Mouse (Mus musculus) c-Kit-positive CD71-positive TER-119-negative erythroid progenitor cells, embryonic 14.5 days (primary cell): Measurements from ENCODE around the gene E2f6.

ENCODE experiments used
- DNase-seq: peaks from one replicate; pipeline ENCODE4 v3.0.0-alpha.2; 2013; ENCODE audit warnings: low read depth

E2f6 gene

DNA sequence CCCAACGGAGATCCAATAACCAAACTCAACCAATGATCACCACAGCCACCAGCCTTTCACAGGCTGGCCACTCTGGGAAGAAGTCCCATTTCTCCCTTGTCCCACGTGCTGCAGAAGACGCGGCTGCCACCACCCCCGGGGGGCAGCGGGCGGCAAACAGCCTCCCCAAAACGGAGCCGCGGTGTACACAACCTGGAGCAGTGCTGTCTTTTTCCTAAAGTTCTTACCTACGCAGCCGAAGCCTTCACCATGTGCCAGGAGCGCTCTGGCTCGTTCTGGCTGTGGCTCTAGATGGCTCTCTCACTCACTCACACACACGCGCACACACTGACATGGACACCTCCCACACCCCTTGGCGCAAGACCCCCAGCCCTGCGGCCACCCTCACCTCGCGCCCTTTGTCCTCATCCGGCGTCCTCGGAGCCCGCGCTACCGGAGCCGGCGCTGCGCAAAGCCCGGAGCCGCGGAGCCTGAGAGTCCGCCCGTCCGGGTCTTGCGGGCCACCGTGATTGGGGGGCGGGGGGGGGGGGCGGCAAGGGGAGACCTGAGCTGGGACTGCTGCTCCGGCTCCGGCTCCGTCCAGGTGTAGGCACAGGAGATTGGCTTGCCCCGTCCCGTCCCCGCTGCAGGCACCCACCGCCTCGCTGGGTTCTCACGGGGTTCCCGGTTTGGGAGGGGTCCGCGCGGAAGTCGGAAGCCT, 10.4 kb upstream of the E2f6 start, which contains the start of gene Greb1:
Greb1 (minus strand) TSS at position 628 of the 700 bp plus-strand sequence.
- no peak for DNase-seq

DNA sequence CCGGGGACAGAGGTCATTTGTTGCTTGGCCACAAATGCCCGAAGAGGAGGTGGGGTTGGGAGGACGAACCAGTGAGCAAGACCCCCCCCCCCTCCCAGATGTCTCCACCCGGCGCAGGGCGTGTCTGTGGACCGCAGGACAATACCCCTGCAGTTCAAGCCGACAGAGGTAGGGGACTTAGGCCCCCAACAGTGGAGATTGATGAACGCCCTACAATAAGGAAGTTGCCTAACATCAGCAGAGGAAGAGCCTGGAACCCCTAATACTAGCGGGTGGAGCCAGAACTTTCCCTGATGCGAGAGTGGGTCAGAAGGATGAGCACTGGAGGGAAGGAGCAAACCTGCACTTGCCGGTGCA, 9.8 kb upstream of the E2f6 start:
- no peak for DNase-seq

DNA sequence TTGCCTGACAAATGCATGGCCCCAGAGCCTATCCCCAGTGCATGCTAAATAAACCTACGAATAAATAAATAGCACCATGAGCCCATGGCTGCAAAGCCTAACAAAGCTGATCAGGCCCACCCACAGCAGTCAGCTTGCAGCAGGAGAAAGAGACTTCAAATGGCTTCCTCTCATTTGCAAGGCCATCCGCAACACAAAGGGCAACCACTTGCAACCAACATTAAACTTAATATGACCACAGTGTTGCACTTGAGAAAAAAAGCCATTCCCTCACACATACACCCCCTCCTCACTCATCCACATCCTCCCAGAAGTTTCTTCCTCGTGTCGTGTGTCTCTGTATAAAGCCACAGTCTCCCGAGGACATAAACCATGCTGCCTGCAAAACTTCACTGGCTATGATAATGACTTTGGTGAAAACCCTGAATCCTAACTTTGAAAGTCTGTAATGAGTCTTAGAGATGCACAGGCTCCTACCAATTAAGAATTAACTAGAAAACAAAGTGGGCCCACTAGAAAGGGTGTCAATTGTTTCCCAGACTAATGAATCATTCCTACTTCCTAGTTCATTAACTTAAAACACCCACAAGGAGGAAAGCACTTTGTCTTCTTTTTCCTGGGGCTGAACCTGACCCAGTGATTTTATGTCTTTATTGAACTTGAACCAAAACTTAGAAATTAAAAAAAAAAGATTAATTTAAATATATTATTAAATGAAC, 7.4 kb upstream of the E2f6 start:
- DNase-seq = no peak

DNA sequence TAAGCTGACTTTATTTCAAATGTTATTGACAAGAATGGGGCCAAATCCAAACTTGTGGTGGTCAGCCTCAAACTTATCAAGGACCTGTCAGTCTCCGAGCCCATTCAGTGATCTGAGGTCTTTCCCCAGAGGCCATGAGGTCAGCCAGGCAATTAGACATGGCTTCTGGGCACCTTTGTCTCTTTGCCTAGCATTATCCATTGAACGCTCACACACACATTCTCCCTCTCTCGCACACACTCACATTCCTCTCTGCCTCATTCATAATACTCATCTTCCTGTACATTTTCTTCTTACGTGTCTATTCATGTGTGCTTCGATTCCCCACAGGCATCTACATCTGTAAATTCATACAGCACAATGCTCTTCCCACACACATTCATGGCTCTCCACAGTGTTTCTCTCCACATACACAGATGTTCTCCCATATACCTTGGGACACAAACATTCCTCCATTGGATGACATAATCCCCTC, 6.8 kb upstream of the E2f6 start:
- DNase-seq = no peak

DNA sequence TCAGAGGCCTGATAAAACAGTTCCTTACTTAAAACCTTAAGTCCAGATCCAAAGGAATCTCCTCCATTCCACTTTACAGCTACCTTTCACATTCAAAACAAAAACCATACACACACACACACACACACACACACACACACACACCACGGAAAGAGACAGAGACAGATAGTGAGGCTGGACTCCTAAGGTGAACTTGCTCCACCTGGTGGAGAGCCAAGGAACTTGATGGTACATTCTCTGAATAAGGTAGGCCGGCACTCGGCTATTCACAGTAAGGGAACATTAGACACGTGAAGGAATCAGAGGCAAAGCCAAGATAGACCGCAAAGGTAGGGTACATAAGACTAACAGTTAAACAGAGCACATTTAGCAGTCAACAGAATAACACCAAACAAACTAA, 5.3 kb upstream of the E2f6 start:
- peak; percentile 58 for DNase-seq

DNA sequence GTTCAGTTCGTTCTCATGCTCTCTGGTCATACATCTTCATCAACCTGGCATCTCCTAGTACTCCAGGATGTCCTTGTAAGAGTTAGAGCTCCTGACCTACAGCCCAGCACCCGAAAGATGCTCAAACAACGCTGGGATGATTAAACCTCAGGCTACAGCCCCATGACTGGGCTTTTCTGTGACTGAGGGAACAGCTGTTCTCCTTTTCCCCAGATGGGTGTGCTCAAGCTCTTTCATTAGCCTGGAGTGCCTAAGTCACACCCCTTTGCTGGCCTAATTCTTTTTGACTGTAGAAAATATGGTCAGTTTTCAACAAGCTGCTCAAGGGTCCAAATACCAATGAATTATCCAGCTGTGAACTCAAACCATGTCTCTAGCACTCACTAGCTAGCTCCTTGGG, 2.7 kb upstream of the E2f6 start:
- DNase-seq = no peak

DNA sequence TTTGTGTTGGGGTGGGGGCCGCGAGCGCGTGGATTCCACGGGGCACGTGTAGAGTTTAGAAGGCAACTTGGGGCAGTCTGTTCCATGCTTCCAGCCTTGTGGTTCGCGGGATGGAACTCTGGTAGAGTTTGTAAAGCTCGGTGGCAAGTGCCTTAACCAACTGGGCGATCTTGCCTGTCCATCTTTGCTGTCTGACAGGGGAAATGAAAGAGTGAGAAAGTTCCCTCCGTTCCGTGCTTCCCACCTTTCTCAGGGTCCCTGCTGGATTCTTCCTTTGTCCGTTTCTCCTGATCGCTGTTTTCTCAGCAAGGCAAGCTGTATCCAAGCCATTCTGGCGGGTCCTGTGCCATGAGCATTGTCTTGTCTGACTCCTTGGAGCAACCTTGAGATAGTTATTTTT, 714 bp downstream of the E2f6 start:
- no peak for DNase-seq

DNA sequence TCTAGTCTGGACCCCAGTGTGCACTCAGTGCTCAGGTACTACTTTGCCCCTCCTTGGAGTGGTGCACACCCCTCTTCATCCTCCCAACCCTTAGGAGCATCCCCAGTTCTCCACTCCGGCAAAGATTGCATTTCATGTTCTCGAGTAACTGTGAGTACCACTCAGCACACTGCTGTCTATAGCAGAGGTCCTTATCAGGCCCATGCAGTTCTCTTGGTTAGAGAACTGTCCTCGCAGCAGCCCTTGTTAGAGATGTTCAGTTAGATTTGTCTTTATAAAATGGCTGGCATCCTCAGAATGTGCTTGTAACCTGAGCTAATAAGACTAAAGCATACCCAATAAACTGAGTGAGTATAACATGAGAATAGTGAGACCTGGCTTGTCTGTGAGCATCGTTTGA, 6.4 kb downstream of the E2f6 start:
- DNase-seq = no peak

DNA sequence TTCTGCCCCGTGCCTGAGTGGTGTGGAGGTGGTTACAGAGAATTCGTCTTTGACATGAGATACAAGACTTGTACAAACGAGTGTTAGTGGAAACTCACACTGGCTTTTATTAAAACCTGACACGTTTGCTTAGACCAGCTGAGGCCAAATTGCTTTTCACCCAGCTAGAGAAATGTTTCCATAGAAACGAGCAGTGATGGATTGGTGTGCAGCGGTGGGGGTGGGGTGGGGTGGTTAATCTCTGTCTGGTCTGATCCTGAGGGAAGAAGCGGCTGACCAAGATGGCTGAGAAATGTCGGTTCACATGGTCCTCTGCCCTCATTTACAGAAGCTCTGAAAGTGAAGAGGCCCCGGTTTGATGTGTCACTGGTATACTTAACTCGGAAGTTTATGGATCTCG, 7.8 kb downstream of the E2f6 start:
- DNase-seq = no peak

DNA sequence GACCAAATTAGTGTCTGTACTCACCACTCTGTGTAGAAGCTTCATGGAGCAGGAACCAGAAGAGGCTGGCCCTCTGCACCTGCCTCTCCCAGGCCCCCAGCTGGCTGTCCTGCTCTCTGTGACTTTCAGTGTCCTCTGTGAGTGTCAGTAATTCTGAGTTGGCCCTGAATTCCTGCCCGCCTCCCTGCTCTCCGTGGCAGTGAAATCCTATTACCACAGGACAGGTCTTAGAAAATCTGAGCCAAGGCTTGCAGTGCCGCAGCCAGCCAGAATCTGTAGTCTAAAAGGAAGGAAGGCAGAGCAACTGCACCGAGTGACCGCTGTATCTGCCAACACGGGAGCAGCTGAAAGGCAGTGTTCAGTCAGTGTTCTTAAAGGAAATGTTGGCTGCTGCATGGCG, 10.0 kb downstream of the E2f6 start:
- no peak for DNase-seq

DNA sequence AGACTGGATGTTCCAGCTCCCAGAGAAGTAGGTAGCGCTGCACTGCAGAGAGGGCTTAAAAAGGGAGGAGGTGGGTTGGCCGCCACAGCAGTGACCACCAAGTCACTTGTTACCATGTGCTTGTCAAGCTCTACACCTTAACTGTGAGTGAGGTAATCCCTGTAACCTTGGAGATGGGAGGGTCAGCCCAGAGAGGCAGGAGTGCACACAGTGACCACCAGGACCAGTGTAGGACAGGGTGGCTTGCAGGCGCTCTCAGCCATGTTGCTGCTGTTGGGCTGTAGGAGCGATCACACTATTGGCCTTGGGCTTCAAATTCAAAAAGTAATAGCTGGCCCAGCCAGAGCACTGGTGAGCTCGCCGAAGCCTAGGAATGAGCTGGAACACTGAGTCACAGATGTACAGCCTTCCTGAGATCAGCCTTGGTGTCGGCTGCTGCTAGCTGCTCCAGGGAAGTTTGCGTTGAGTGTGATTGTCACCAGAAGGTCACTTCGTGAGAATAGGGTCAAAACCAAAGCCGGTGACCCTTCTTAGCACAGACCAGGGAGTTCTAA, 11.5 kb downstream of the E2f6 start:
- DNase-seq = no peak

DNA sequence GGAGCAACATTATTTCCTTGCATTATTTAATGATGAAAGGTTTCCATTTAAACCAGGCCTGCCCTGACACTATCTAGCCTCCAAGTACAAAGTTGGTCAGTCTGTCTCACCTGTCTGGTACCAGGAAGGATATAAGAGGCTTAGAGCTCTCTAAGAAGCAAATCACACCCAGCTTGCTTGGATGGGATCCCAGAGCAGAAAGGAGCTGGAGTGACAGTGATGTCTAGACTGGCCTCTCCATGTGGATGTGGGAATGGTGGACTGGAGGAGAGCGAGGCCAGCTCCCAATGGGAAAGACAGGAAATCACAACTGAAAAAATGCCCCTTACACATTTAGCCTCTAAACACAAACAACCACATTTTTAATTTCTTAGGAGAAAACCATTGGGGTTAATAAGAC, 12.9 kb downstream of the E2f6 start:
- no peak for DNase-seq

DNA sequence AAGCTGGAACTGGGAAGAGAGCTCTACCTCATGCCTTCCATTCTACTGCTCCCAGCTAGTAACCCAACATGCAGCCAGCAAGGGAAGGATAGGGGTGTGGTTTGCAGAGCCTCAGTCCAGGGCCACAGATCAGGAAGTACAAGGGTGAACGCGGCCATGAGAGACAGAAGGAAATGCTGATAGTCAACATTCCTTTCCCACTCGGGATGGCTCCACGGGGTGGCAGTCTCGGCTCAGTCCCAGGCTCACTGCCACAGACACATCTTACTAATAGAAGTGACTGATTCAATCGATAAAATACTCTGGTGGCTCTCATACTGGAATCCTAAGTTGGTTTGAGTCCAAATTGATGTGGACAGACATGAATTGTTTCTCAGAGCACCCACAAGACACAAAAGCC, 17.7 kb downstream of the E2f6 start:
- DNase-seq = no peak

DNA sequence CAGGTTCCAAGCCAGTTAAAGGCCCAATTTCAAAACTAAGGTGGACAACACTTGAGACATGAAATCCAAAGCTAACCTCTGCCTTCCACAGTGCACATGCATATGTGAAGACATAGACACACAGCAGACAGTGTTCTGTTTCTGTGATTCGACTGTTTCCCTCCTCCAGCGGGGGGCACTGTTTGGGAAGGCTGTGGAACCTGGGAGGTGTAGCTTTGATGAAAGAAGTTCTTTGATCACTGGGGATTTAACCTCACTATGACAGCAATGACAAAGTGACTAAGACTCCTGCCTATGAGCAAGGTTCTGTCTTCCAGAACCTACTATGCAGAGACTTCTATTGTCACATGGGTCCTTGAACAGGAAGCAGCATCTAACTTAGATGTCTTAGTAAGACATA, 19.0 kb downstream of the E2f6 start:
- no peak for DNase-seq

DNA sequence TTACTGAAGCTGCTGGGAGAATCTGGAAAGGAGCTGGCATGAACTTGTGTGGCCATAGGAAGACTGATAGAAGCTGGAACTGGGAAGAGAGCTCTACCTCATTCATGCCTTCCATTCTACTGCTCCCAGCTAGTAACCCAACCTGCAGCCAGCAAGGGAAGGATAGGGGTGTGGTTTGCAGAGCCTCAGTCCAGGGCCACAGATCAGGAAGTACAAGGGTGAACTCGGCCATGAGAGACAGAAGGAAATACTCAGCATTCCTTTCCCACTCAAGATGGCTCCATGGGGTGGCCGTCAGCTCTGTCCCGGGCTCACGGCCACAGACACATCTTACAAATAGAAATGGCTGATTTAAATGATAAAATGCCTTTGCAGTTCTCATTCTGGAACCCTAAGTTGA, 20.3 kb downstream of the E2f6 start:
- DNase-seq = no peak

DNA sequence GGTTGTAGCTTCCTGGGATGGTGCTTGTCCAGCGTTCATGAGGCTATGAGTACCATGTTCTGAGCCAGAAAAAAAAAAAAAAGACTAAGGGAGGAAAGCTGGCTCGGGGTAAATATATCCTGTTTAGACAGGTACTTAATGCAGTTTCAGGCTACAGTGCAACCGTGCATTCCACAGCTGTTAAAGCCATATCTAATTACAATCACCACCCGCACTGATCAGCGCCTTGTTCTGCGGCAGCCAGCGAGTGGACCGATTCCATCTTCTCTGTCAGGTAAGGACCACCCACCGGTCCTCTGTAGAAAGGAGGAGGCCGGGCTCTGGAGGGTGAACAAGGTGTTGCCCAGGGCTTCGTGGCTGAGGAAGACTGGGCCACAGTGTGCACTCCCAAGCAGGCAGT, 23.9 kb downstream of the E2f6 start:
- DNase-seq = no peak

DNA sequence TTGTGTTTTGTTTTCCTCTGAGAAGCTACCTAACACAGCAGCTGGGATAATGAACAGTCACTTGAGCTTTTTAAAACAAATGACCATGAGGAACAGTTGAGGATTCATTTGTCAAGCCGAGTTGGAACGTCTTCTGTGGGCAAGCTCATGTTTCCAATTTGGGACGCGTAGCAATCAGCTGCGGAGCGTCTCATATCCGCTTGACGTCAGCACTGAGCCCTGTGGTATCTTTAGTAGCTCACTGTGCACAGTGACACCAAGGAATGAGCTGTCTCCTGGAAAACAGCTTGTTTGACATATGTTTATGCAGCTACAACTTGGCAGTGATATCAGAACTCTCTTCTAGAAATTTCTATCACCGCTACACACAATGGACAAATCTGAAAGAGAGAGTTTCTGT, 25.4 kb downstream of the E2f6 start:
- DNase-seq = no peak

DNA sequence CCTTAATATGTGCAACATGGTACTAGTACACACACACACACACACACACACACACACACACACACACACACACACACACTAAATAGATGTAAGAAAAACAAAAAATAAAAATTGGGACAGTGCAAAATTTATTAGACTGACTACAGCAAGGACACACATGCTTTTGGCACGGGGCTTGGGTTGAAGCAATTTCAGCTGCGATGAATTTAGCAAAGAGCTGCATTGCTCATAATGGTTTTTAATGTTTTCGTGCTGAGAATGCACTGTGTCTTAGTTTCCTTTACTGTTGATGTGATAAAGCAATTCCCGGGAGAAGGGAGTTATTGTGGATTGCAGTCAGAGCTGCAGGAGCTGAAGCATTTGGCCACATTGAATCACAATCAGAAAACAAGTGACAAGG, 27.0 kb downstream of the E2f6 start:
- DNase-seq = no peak

DNA sequence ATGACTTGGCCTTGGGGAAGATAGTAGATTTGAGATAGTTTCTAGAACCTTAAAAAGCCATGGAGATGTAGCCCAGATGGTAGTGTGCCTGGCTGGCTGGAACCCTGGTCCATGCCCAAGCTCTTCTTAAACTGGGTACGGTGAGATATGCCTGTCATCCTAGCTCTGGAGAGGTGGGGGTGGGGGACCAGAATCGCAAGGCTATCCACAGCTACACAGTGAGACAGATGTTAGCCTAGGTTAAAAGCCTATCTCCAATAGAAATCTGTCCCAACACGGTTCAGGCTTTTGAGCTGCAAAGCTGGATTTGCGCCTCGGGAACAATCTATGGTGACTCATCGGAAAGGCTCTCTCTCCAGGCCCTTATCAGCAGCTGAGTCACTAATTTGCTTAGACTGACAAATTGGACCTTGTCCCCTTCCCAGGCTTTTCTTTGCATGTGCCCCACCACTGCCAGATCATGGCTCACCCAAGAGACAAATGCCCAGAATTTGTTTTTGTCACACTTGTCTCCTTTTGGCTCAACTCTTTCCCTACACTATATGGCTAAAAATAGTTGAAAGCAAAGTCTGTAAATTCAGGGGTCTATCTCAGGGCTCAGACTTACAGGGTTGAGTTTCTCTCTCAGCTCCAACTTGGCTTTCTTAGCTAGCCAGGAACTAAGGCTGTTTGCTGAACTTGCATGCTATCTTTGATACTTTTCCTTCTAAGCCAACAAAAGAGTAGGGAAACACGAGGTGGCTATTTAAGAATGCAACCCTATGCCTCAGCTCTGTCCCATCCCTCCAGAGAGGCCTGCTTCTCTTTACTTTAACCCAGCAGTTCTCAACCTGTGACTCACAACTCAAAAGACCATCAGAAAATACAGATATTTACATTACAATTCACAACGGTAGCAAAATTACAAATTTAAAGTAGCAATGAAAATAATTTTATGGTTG, 30.3 kb downstream of the E2f6 start:
- DNase-seq = no peak

DNA sequence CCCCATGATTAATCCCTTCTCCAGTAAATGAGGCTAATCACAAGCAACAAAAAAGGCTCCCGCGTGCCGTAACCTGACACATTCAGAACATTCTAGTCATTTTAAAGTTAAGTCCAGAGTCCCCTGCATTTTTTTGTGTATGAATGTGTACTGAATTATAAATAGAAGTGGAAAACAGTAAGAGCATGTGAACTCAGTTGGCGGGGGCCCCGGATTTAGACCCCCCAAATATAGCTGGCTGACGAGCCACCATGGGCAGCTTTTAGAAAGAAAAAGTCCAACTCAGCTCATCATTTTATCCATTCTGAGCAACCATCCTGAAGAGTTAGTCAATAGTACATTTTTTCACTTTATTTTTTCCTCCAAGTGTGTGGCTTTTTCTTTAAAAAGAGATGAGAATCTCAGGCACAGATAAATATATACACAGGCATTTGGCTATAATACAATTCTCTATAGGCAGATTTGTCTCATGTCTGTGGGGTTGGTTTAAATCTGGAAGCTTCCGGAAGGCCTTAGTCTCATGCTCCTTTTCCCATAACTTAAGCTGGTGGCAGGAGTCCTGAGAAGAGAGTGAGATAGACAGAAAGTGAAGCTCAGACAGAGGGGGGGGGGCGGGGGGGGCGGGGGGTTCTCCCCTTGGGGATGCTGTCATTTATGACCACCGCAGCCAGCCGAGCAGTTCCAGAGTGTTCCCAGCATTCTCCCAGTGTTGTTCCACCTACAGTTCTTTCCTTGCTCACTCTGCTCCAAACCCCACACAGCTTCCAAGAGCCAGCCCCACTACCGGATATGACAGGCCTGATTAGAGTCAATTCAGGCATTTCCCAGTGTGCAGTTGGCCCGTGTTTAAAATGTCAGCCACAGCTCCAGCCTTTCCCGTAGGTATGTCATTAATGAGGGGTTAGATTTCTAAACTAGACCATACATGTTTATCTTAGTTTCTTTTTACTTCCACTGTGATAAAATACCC, 34.1 kb downstream of the E2f6 start:
- DNase-seq = no peak

DNA sequence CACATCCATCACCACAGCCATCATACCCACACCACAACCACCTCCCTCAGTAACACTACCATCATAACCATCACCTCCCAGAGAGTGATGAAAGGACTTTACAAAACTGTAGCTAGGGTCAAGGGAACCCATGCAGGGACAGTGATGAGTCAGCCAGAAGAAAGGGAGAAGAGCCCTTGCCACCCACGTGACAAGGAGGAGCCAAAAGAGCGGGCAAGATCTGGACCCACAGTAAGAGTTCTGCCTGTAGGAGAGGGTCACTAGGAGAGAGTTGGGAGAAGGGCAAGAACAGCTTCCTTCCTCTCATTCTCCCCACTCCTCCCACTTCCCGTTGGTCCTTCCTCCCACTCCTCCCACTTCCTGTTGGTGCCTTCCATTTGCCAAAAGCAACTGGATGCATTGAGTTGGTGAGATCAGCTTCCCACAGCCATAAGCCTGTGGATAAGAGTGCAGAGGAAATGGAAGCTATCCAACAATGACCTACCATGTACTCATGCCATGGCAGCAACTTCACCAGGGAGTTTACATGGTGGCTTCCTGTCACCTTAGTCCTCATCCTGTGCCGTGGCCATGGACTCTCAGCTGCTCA, 36.5 kb downstream of the E2f6 start:
- no peak for DNase-seq
